In the genomic region with DNA sequence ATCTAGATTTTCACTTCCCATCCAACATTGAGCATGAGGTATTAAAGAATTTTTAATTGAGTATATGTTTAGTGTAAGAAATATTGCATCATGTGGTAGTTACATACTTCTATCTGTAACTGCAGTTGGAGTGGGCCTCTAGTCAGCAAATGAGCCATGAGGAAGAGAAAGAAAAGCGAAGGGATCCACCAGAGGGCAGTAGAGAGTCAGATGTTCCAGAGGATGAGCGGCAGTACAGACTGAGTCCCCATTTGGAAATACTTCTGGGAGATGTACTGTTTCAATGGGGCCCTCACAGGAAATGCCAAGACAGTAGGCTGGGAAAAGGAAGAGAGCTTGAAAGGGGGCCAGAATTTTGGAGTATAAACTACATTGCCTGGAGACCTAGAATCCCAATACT, we compare ENCODE assay signal across 9 mouse cellular contexts.
DNase-seq lines count a peak whose midpoint lies in the region; ATAC-seq and TF ChIP-seq lines count a peak whose summit lies in the region.
"Had no signal": no experiment of that assay in that cellular context is flagged by ENCODE, and none has a peak within 500 bp of the region (broad histone marks: within the 10 kb centered on the region; RNA-seq: fewer than 3 reads in every experiment).

No protein-coding gene starts in this region.

- H3K4me2 ChIP-seq in kidney, embryonic 16.5 days (replicated peaks; ENCODE audit: low read depth, low read length) = no peak overlapping the region
- no peak overlapping the region for H3K4me2 ChIP-seq in liver, embryonic 14.5 days (ENCODE audit: low read depth)
- H3K4me2 ChIP-seq in neural tube, embryonic 15.5 days = no peak overlapping the region
- H3K4me2 ChIP-seq: heart, embryonic 15.5 days had no signal

- peak; percentile 86 for ATAC-seq in granulocyte monocyte progenitor cell, adult 5-6 weeks (replicated peaks; ENCODE audit: poor library complexity, severe bottlenecking)
- ATAC-seq in kidney, embryonic 16.5 days (ENCODE audit: low FRiP score, low TSS enrichment) = peak; percentile 75
- no peak for ATAC-seq in liver, embryonic 14.5 days (ENCODE audit: insufficient read depth)
- peak; percentile 57 for ATAC-seq in neural tube, embryonic 15.5 days (ENCODE audit: low FRiP score)

- peak; percentile 26 to 33 for DNase-seq in CD8-positive naive resting alpha-beta T cell, adult 2 months (ENCODE audit: low read depth in 2 of 2, low spot score in 2 of 2)
- DNase-seq in adrenal gland, adult 2 months = peak; percentile 59
- DNase-seq in embryo, embryonic 10 days (ENCODE audit: low spot score) = peak; percentile 79
- peak; percentile 9 to 16 (median 10) for DNase-seq in liver, embryonic 14.5 days (ENCODE audit: low read depth in 3 of 3, low spot score in 3 of 3)
- DNase-seq in thymus, postnatal 25 days = peak; percentile 39

- H3K9ac ChIP-seq in kidney, embryonic 16.5 days (replicated peaks; ENCODE audit: low read length) = no peak overlapping the region
- H3K9ac ChIP-seq in liver, embryonic 14.5 days (replicated peaks) = no peak overlapping the region
- no peak overlapping the region for H3K9ac ChIP-seq in neural tube, embryonic 15.5 days (replicated peaks)
- H3K9ac ChIP-seq: heart, embryonic 15.5 days had no signal

- H3K36me3 ChIP-seq in kidney, embryonic 16.5 days (ENCODE audit: insufficient read depth, low read length) = no peaks in the 10 kb centered on the region
- H3K36me3 ChIP-seq in liver, embryonic 14.5 days (replicated peaks; ENCODE audit: control insufficient read depth, insufficient read depth, low read depth) = no peaks in the 10 kb centered on the region
- H3K36me3 ChIP-seq in neural tube, embryonic 15.5 days = no peaks in the 10 kb centered on the region
- H3K36me3 ChIP-seq: heart, embryonic 15.5 days had no signal

- peak; percentile 73 for TF ChIP-seq CTCF in liver, embryonic 14.5 days (IDR thresholded peaks at IDR 0.05; ENCODE audit: low read depth)

- no peak overlapping the region for H3K27ac ChIP-seq in kidney, embryonic 16.5 days (ENCODE audit: low read length)
- no peak overlapping the region for H3K27ac ChIP-seq in liver, embryonic 14.5 days
- no peak overlapping the region for H3K27ac ChIP-seq in neural tube, embryonic 15.5 days (replicated peaks)
- H3K27ac ChIP-seq: heart, embryonic 15.5 days had no signal

- no peaks in the 10 kb centered on the region for H3K27me3 ChIP-seq in kidney, embryonic 16.5 days (ENCODE audit: insufficient read depth, low read length)
- H3K27me3 ChIP-seq in liver, embryonic 14.5 days (ENCODE audit: control insufficient read depth, insufficient read depth, low read length) = no peaks in the 10 kb centered on the region
- H3K27me3 ChIP-seq in neural tube, embryonic 15.5 days (replicated peaks) = no peaks in the 10 kb centered on the region
- H3K27me3 ChIP-seq: heart, embryonic 15.5 days had no signal

- no peak overlapping the region for H3K4me3 ChIP-seq in kidney, embryonic 16.5 days (ENCODE audit: low read length)
- H3K4me3 ChIP-seq in liver, embryonic 14.5 days (ENCODE audit: insufficient read depth in 1 of 2, low read depth in 2 of 2, low read length in 2 of 2) = no peak overlapping the region
- H3K4me3 ChIP-seq in neural tube, embryonic 15.5 days (replicated peaks) = no peak overlapping the region
- H3K4me3 ChIP-seq: heart, embryonic 15.5 days had no signal

- no peaks in the 10 kb centered on the region for H3K4me1 ChIP-seq in kidney, embryonic 16.5 days (ENCODE audit: insufficient read depth, low read length)
- H3K4me1 ChIP-seq in liver, embryonic 14.5 days (replicated peaks; ENCODE audit: control insufficient read depth in 2 of 2, insufficient read depth in 2 of 2, low read length in 1 of 2) = no peaks in the 10 kb centered on the region
- no peaks in the 10 kb centered on the region for H3K4me1 ChIP-seq in neural tube, embryonic 15.5 days
- H3K4me1 ChIP-seq: heart, embryonic 15.5 days had no signal

- no peaks in the 10 kb centered on the region for H3K9me3 ChIP-seq in kidney, embryonic 16.5 days (ENCODE audit: low read length)
- no peaks in the 10 kb centered on the region for H3K9me3 ChIP-seq in liver, embryonic 14.5 days (ENCODE audit: control insufficient read depth, low read length)
- H3K9me3 ChIP-seq in neural tube, embryonic 15.5 days (replicated peaks) = no peaks in the 10 kb centered on the region
- H3K9me3 ChIP-seq: heart, embryonic 15.5 days had no signal

- TF ChIP-seq EP300 in liver, embryonic 14.5 days (IDR thresholded peaks at IDR 0.05; ENCODE audit: low read depth) = no peak

- 2% methylated on average over 2 of the region's 2 CpGs for WGBS in kidney, embryonic 16.5 days
- WGBS in liver, embryonic 14.5 days (ENCODE audit: insufficient replicate concordance) = 2% methylated on average over 2 of the region's 2 CpGs
- WGBS in neural tube, embryonic 15.5 days = 5% methylated on average over 2 of the region's 2 CpGs

Comparison
In these comparisons a context has a peak if more than half of its experiments do, and no peak if none do; other contexts are left out.
1. DNase-seq: peak in every context shown above with its lines; median percentile 79 in embryo, embryonic 10 days; 59 in adrenal gland, adult 2 months; 39 in thymus, postnatal 25 days; 30 in CD8-positive naive resting alpha-beta T cell, adult 2 months; 10 in liver, embryonic 14.5 days.